Mouse (Mus musculus) hindbrain, embryonic 16.5 days (tissue): Measurements from ENCODE around the gene Galnt12. TPM values are rescaled to one million over a fixed set of nuclear protein-coding genes. Genes with fewer than 3 reads are reported as not detected.

Source experiments
- ATAC-seq: fragments of 200-750 bp; cut with Nextera tagmentation; 2 replicates; pipeline ENCODE4 v1.8.0; 2017; ENCODE audit warnings: moderate TSS enrichment, moderate library complexity
- H3K27ac ChIP-seq: fragments of 300-500 bp; sonication (generic); 2 replicates; pipeline ENCODE4 v1.5.1; 2014; ENCODE audit warnings: low read depth, mild to moderate bottlenecking, control low read depth, low read length, moderate library complexity
- H3K27me3 ChIP-seq: fragments of 300-500 bp; sonication (generic); replicated peaks from 2 replicates; pipeline ENCODE4 v1.6.1; 2014; ENCODE audit warnings: low read length; ENCODE audit not compliant: control insufficient read depth, insufficient read depth
- H3K36me3 ChIP-seq: fragments of 300-500 bp; sonication (generic); 2 replicates; pipeline ENCODE4 v1.6.1; 2014; ENCODE audit warnings: mild to moderate bottlenecking, low read length, moderate library complexity, mixed read lengths; ENCODE audit not compliant: control insufficient read depth, insufficient read depth
- H3K4me1 ChIP-seq: fragments of 300-500 bp; sonication (generic); 2 replicates; pipeline ENCODE4 v1.6.1; 2014; ENCODE audit warnings: low read depth, low read length; ENCODE audit not compliant: control insufficient read depth, insufficient read depth
- H3K4me2 ChIP-seq: fragments of 300-500 bp; sonication (generic); 2 replicates; pipeline ENCODE4 v1.6.1; 2014; ENCODE audit warnings: mild to moderate bottlenecking, low read length, control low read depth, moderate library complexity
- H3K4me3 ChIP-seq: fragments of 300-500 bp; sonication (generic); 2 replicates; pipeline ENCODE4 v1.5.1; 2014; ENCODE audit warnings: mild to moderate bottlenecking, low read length, control low read depth, moderate library complexity
- H3K9ac ChIP-seq: fragments of 300-500 bp; sonication (generic); 2 replicates; pipeline ENCODE4 v1.6.1; 2014; ENCODE audit warnings: low read depth, mild to moderate bottlenecking, control low read depth, low read length, moderate library complexity
- H3K9me3 ChIP-seq: fragments of 300-500 bp; sonication (generic); 2 replicates; pipeline ENCODE4 v1.6.1; 2014; ENCODE audit warnings: mild to moderate bottlenecking, low read length, moderate library complexity; ENCODE audit not compliant: control insufficient read depth
- WGBS: fragments of 180-500 bp; shearing (Covaris S2); extraction: QIAGEN DNeasy Blood & Tissue Kit; methylation state at CpG from one replicate; pipeline ENCODE4 v1.1.7; 2014; 5-methylcytosine and 5-hydroxymethylcytosine counted together
- polyA plus RNA-seq: library from polyadenylated mRNA; unstranded; fragments of >200 nt; fragmentation: Nextera tagmentation; extraction: Ambion mirVana; gene quantifications from 2 replicates; pipeline ENCODE4 v1.2.1, GENCODE M21; 2015

The Galnt12 gene
- polyA plus RNA-seq, 1 experiment from 2014 or later: 1.1 TPM

DNA sequence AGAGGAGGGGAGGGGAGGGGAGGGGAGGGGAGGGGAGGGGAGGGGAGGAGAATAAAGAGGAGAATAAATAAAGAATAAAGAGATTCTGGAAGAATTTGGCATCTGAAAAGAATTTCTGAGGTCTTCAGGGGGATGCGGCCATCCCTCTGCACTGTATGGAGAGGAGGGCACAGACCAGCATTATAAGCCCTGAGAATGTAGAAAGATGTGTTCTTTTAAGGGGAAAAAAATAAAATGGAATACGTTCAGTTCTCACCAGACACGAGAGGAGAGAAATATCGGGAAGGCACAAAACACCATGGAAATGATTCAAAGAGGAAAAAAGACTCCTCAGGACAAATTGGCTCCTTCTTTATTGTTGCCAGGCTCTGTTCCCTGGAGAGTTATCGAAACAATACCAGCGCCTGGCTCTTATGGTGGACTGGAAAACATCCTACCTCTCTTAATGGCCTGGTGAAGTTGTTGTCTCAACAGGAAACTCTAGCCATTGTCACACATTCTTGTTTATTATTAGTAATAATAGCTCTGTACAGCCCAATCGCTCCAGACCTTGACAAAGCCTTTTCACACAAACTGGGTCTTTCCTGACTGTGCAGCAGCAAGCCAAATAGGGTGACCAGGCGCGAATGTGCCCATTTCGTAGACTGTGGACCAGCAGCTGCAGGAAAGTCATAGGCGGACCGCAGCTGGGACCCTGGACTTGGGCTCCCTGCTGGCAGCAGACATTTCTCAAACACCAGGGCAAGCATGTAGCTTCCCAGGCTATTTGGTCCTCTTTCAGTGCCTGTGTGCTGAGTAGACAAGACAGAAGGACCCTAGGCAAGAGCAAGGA lies 70.3 kb downstream of the Galnt12 start:
- no peaks in the 10 kb centered on the region for H3K4me1 ChIP-seq
- WGBS: 49% methylated on average over 12 of the region's 12 CpGs
- no peak overlapping the region for H3K27ac ChIP-seq
- no peak overlapping the region for H3K4me2 ChIP-seq
- H3K9ac ChIP-seq: no peak overlapping the region
- H3K36me3 ChIP-seq: no peaks in the 10 kb centered on the region
- H3K4me3 ChIP-seq: no peak overlapping the region
- H3K27me3 ChIP-seq: no peaks in the 10 kb centered on the region
- H3K9me3 ChIP-seq: peaks cover 4% of the 10 kb centered on the region
- no peak for ATAC-seq

GRCm38 (mm10) chr4:47172314-47172713 lies 80.6 kb downstream of the Galnt12 start:
- no peak for ATAC-seq
- no peak overlapping the region for H3K4me3 ChIP-seq
- WGBS: 54% methylated on average over 1 of the region's 1 CpGs

More at GRCm38 (mm10) chr4:47172314-47172713, 80.6 kb downstream of the Galnt12 start:
- Histone ChIP-seq H3K27me3 (no peaks in the 10 kb centered on the region; the same call in 1 of the 2 replicates), H3K27ac (no peak overlapping the region), H3K9me3 (no peaks in the 10 kb centered on the region), H3K4me1 (no peaks in the 10 kb centered on the region), H3K9ac (no peak overlapping the region), H3K36me3 (no peaks in the 10 kb centered on the region), H3K4me2 (no peak overlapping the region)

Other genes starting within 250 kb of the Galnt12 start
- 11.0 and 13.3 TPM in 2 replicates for gene Gabbr2, start 100.0 kb upstream of the Galnt12 start, polyA plus RNA-seq
- 3.0 and 4.1 TPM in 2 replicates for gene Anks6, start 34.5 kb upstream of the Galnt12 start, polyA plus RNA-seq
- gene Col15a1, start 116.3 kb downstream of the Galnt12 start, polyA plus RNA-seq: 3.4 and 4.7 TPM in 2 replicates